Mouse (Mus musculus): ENCODE data around the gene Frs2.

- TF ChIP-seq POLR2A (IDR thresholded peaks at IDR 0.05; ENCODE audit: borderline replicate concordance, insufficient read depth, low read length) (no peak), CTCF (IDR thresholded peaks at IDR 0.05; ENCODE audit: borderline replicate concordance, insufficient read depth, low read depth, low read length) (no peak)
Measured at GRCm38 (mm10) chr10:117106244-117106643, 42.1 kb downstream of the Frs2 start.

Measured in cerebellum, adult 2 months (tissue).